Mouse (Mus musculus) spleen, adult 2 months (tissue): Measurements from ENCODE around the gene Cadm4. TPM values are rescaled to one million over a fixed set of nuclear protein-coding genes. Genes with fewer than 3 reads are reported as not detected.

Source experiments
- DNase-seq, 2 experiments: peaks; one replicate each; pipeline versions ENCODE4 v3.0.0 to v3.0.0-alpha.2; 2012 to 2021; ENCODE audit warnings: low spot score in 2 of 2, low read depth in 1 of 2
- H3K27ac ChIP-seq: fragments of 200-500 bp; 2 replicates; pipeline ENCODE4 v1.5.1; 2012; ENCODE audit warnings: low read length, inconsistent platforms; ENCODE audit not compliant: insufficient read depth
- H3K27me3 ChIP-seq: fragments of 200-500 bp; 2 replicates; pipeline ENCODE4 v1.6.1; 2012; ENCODE audit warnings: mild to moderate bottlenecking, moderate library complexity, low read length, inconsistent platforms; ENCODE audit not compliant: control insufficient read depth, insufficient read depth
- H3K36me3 ChIP-seq: fragments of 200-500 bp; 2 replicates; pipeline ENCODE4 v1.6.1; 2012; ENCODE audit warnings: mild to moderate bottlenecking, low read length, inconsistent platforms; ENCODE audit not compliant: control insufficient read depth, insufficient read depth
- H3K4me1 ChIP-seq: fragments of 200-500 bp; 2 replicates; pipeline ENCODE4 v1.6.1; 2011; ENCODE audit warnings: inconsistent platforms; ENCODE audit not compliant: control insufficient read depth, insufficient read depth, insufficient read length
- H3K4me3 ChIP-seq: fragments of 200-500 bp; 2 replicates; pipeline ENCODE4 v1.5.1; 2011; ENCODE audit warnings: mild to moderate bottlenecking, inconsistent platforms; ENCODE audit not compliant: insufficient read depth, insufficient read length; ENCODE audit errors: extremely low read depth
- CTCF ChIP-seq: fragments of 200-500 bp; IDR thresholded peaks from 2 replicates; pipeline ENCODE4 v1.5.1; 2011; ENCODE audit warnings: mild to moderate bottlenecking, inconsistent platforms; ENCODE audit not compliant: insufficient read depth, insufficient read length, insufficient replicate concordance; ENCODE audit errors: extremely low read depth
- POLR2A ChIP-seq: fragments of 200-500 bp; IDR thresholded peaks from 2 replicates; pipeline ENCODE4 v1.6.1; 2011; ENCODE audit warnings: low read depth, low read length, inconsistent platforms
- WGBS: fragments of 180-500 bp; shearing (Covaris S2); methylation state at CpG from one replicate; pipeline ENCODE4 v1.1.7; 2018; 5-methylcytosine and 5-hydroxymethylcytosine counted together
- polyA plus RNA-seq: library from polyadenylated mRNA; depleted of rRNA; stranded (reverse); fragments of >200 nt; gene quantifications from 2 replicates; pipeline ENCODE4 v1.2.3, GENCODE M21; 2012

Cadm4 gene
- polyA plus RNA-seq, 1 experiment = 33.1 TPM

GRCm38 (mm10) chr7:24455726-24456125 lies 26.1 kb upstream of the Cadm4 start:
- Histone ChIP-seq H3K4me1 (peaks cover 52% of the 10 kb centered on the region), H3K27me3 (no peaks in the 10 kb centered on the region), H3K27ac (no peak overlapping the region), H3K36me3 (no peaks in the 10 kb centered on the region), H3K4me3 (no peak overlapping the region)
- DNase-seq = no peak
- WGBS = 74% methylated on average over 5 of the region's 5 CpGs
- TF ChIP-seq POLR2A (no peak), CTCF (no peak)

- 8% methylated on average over 10 of the region's 10 CpGs for WGBS
- no peaks in the 10 kb centered on the region for H3K36me3 ChIP-seq
- TF ChIP-seq CTCF (no peak), POLR2A (no peak; the same call in 1 of the 2 replicates)
- H3K27ac ChIP-seq = peak overlapping the region; percentile 94
- peaks cover 47% of the 10 kb centered on the region for H3K4me1 ChIP-seq
- H3K4me3 ChIP-seq = peak overlapping the region; percentile 15; the same call in 1 of the 2 replicates
- no peaks in the 10 kb centered on the region for H3K27me3 ChIP-seq
- DNase-seq = peak; percentile 78 to 93
Measured at GRCm38 (mm10) chr7:24457726-24458370, 24.0 kb upstream of the Cadm4 start.

GRCm38 (mm10) chr7:24459440-24459839 lies 22.4 kb upstream of the Cadm4 start:
- WGBS = 94% methylated on average over 5 of the region's 5 CpGs
- Histone ChIP-seq H3K4me1 (peaks cover 44% of the 10 kb centered on the region), H3K27ac (peak overlapping the region; percentile 94), H3K27me3 (no peaks in the 10 kb centered on the region), H3K4me3 (no peak overlapping the region), H3K36me3 (no peaks in the 10 kb centered on the region)
- TF ChIP-seq POLR2A (no peak), CTCF (no peak)
- no peak for DNase-seq

- H3K4me1 ChIP-seq = peaks cover 44% of the 10 kb centered on the region
- no peak overlapping the region for H3K4me3 ChIP-seq
- peak overlapping the region; percentile 94 for H3K27ac ChIP-seq
- no peak for DNase-seq
- 87% methylated on average over 3 of the region's 3 CpGs for WGBS
- no peaks in the 10 kb centered on the region for H3K27me3 ChIP-seq
- TF ChIP-seq CTCF = no peak
- no peak for TF ChIP-seq POLR2A
- H3K36me3 ChIP-seq = no peaks in the 10 kb centered on the region
Measured at GRCm38 (mm10) chr7:24459843-24460242, 22.0 kb upstream of the Cadm4 start.

GRCm38 (mm10) chr7:24461376-24462051 lies 20.3 kb upstream of the Cadm4 start:
- no peak overlapping the region for H3K4me3 ChIP-seq
- 36% methylated on average over 14 of the region's 14 CpGs for WGBS
- peaks cover 43% of the 10 kb centered on the region for H3K4me1 ChIP-seq
- no peak overlapping the region for H3K27ac ChIP-seq
- H3K36me3 ChIP-seq = peaks cover 3% of the 10 kb centered on the region
- no peaks in the 10 kb centered on the region for H3K27me3 ChIP-seq
- no peak for TF ChIP-seq POLR2A
- no peak for TF ChIP-seq CTCF
- no peak for DNase-seq

- peak; percentile 53 to 65 for DNase-seq
Measured at GRCm38 (mm10) chr7:24462388-24463319, 19.2 kb upstream of the Cadm4 start, which contains the start of gene Plaur. Plaur (plus strand) TSS chr7:24462484.

More at GRCm38 (mm10) chr7:24462388-24463319, 19.2 kb upstream of the Cadm4 start, which contains the start of gene Plaur:
- TF ChIP-seq CTCF (no peak), POLR2A (peak; percentile 78; the same call in 1 of the 2 replicates)
- Histone ChIP-seq H3K4me1 (peaks cover 44% of the 10 kb centered on the region), H3K27me3 (no peaks in the 10 kb centered on the region), H3K27ac (peak within 1 kb of the TSS; percentile 81), H3K36me3 (peaks cover 10% of the 10 kb centered on the region), H3K4me3 (peak within 1 kb of the TSS; percentile 72)
- WGBS = 4% methylated on average over 27 of the region's 27 CpGs
